Mouse (Mus musculus): Measurements from ENCODE around the gene Kif24. TPM values are rescaled to one million over a fixed set of nuclear protein-coding genes. Genes with fewer than 3 reads are reported as not detected.

The Kif24 gene
- polyA plus RNA-seq, 1 experiment = 0.38 TPM

- Histone ChIP-seq H3K9me3 (ENCODE audit: control insufficient read depth, low read length) (no peaks in the 10 kb centered on the region), H3K4me3 (replicated peaks) (no peak overlapping the region), H3K27me3 (ENCODE audit: control insufficient read depth) (no peaks in the 10 kb centered on the region), H3K36me3 (ENCODE audit: control insufficient read depth) (peaks cover 96% of the 10 kb centered on the region), H3K4me1 (ENCODE audit: control insufficient read depth) (peaks cover 2% of the 10 kb centered on the region; the same call in 1 of the 2 replicates)
- TF ChIP-seq GATA1 (IDR thresholded peaks at IDR 0.05; ENCODE audit: low read length) (no peak), TAL1 (IDR thresholded peaks at IDR 0.05; ENCODE audit: low read length) (no peak)
Observed at GRCm38 (mm10) chr4:41398353-41398752, 66.3 kb downstream of the Kif24 start.

DNA sequence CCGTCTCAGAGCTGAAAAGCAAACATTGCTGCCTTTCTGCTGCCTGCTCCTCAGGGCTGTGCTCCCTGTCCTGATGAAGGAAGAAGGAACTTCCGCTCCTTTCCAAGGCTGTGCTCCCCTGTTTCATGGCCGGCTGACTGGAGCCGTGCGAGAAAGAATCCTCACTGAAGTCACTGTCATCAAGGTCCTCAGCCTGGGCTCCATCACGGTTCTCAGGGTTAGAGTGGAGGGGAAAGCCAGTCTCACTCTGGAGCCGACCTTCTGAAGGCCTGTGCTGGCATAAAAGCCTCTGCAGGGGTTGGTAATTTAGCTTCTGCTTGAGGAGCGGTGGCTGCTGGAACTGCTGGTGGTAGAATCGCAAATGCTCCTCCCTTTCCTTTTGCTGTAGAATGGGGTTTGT, 70.0 kb downstream of the Kif24 start:
- no peaks in the 10 kb centered on the region for H3K9me3 ChIP-seq (ENCODE audit: control insufficient read depth, low read length)
- H3K36me3 ChIP-seq (ENCODE audit: control insufficient read depth) = peaks cover 96% of the 10 kb centered on the region
- no peaks in the 10 kb centered on the region for H3K27me3 ChIP-seq (ENCODE audit: control insufficient read depth)
- peaks cover 12% of the 10 kb centered on the region for H3K4me1 ChIP-seq (ENCODE audit: control insufficient read depth)
- TF ChIP-seq GATA1 (IDR thresholded peaks at IDR 0.05; ENCODE audit: low read length) (no peak), TAL1 (IDR thresholded peaks at IDR 0.05; ENCODE audit: low read length) (no peak)
- no peak overlapping the region for H3K4me3 ChIP-seq (replicated peaks)

GRCm38 (mm10) chr4:41391015-41391414, 73.7 kb downstream of the Kif24 start:
- Histone ChIP-seq H3K27me3 (ENCODE audit: control insufficient read depth) (no peaks in the 10 kb centered on the region), H3K36me3 (ENCODE audit: control insufficient read depth) (peaks cover 100% of the 10 kb centered on the region), H3K4me1 (ENCODE audit: control insufficient read depth) (peaks cover 48% of the 10 kb centered on the region), H3K9me3 (ENCODE audit: control insufficient read depth, low read length) (no peaks in the 10 kb centered on the region), H3K4me3 (replicated peaks) (no peak overlapping the region)
- TF ChIP-seq TAL1 (IDR thresholded peaks at IDR 0.05; ENCODE audit: low read length) (no peak), GATA1 (IDR thresholded peaks at IDR 0.05; ENCODE audit: low read length) (no peak)

DNA sequence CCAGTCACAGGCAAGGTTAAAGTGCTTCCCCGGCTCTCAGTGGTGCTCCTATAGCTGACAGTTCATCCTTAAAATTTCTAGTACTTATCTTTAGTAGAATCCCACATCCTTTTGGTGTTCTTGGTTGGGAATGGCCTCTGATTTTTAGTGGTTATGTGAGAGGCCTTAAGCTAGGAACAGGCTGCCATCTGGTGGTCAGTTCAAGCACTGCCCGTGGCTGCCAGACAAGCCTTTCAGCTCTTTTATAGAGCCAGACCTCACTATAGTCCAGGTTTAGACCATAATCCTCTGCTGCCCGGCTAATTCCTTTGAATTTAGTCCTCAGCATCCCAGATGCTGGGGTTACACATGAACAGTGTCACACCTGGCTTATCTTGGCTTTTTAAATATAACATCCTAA, 74.6 kb downstream of the Kif24 start:
- H3K9me3 ChIP-seq (ENCODE audit: control insufficient read depth, low read length) = no peaks in the 10 kb centered on the region
- no peaks in the 10 kb centered on the region for H3K27me3 ChIP-seq (ENCODE audit: control insufficient read depth)
- TF ChIP-seq GATA1 (IDR thresholded peaks at IDR 0.05; ENCODE audit: low read length) (no peak), TAL1 (IDR thresholded peaks at IDR 0.05; ENCODE audit: low read length) (no peak)
- H3K4me1 ChIP-seq (ENCODE audit: control insufficient read depth) = peaks cover 54% of the 10 kb centered on the region
- H3K4me3 ChIP-seq (replicated peaks) = peak overlapping the region; percentile 71
- peaks cover 100% of the 10 kb centered on the region for H3K36me3 ChIP-seq (ENCODE audit: control insufficient read depth)

DNA sequence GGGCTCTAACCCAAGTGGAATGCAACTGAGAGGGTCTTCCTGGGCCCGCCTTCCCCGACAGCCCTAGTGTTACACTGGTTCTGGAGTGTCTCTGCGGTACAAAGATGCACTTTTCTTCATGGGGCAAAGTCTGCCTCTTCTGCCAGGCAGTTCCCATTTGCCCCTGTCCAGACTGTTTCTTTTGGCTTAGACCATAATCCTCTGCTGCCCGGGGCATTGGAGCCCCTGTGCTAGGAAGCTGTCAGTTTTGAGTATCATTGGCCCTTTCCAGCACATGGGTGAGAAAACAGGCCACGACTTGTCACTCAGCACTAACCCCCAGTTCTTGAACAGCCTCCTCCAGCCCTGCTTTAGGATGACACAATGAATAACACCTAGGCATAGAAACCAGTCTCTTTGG, 75.4 kb downstream of the Kif24 start:
- Histone ChIP-seq H3K4me1 (ENCODE audit: control insufficient read depth) (peaks cover 54% of the 10 kb centered on the region), H3K9me3 (ENCODE audit: control insufficient read depth, low read length) (no peaks in the 10 kb centered on the region), H3K27me3 (ENCODE audit: control insufficient read depth) (no peaks in the 10 kb centered on the region), H3K4me3 (replicated peaks) (peak overlapping the region; percentile 71), H3K36me3 (ENCODE audit: control insufficient read depth) (peaks cover 100% of the 10 kb centered on the region)
- TF ChIP-seq GATA1 (IDR thresholded peaks at IDR 0.05; ENCODE audit: low read length) (no peak), TAL1 (IDR thresholded peaks at IDR 0.05; ENCODE audit: low read length) (no peak)

DNA sequence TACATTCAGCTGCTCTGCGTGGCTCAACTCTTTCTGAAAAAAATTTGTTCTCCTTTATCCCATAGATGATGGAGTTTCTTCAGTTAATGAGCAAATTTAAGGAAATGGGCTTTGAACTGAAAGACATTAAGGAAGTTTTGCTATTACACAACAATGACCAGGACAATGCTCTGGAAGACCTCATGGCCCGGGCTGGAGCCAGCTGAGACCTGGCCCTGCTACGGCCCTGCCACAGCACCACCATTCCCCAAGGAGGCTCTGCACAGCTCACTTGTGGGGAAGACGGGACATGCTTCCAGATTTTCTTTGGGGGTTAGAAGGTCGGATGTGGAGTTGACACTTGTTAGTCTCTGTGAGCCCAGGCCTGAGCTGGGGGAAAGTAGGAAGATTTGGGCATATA, 76.1 kb downstream of the Kif24 start:
- Histone ChIP-seq H3K9me3 (ENCODE audit: control insufficient read depth, low read length) (no peaks in the 10 kb centered on the region), H3K4me3 (replicated peaks) (peak overlapping the region; percentile 71), H3K36me3 (ENCODE audit: control insufficient read depth) (peaks cover 100% of the 10 kb centered on the region), H3K4me1 (ENCODE audit: control insufficient read depth) (peaks cover 56% of the 10 kb centered on the region), H3K27me3 (ENCODE audit: control insufficient read depth) (no peaks in the 10 kb centered on the region)
- no peak for TF ChIP-seq GATA1 (IDR thresholded peaks at IDR 0.05; ENCODE audit: low read length)
- no peak for TF ChIP-seq TAL1 (IDR thresholded peaks at IDR 0.05; ENCODE audit: low read length)

DNA sequence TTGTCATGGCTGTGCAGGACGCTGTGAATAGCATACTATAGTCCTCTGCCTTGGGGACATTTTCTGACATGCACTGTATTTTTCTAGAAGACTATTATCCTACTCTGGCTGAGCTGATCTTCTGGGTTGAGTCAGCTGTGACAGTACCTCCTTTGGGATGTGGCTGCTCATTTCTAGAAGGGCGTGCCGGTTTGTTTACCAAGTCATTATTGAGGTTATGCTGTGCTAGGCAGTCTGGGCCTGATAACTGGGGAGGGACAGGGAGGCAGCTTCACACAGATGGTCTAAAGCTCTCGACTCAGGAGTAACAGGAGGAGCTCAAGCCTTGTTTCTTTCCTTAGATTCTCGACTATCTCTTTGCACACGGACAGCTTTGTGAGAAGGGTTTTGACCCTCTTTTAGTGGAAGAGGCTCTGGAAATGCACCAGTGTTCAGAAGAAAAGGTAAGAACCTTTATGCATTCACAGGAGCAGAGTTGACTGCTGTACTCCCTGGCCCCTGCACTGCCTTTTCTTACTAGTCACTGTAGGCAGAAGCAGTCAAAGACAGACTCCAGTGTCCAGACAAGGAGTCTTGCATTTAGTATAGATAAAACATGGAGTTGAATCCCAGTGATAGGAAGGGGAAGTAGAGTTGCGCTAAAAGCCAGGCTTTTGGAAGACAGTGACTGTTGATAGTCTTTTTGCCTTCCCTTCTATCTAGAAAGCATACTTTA, 76.8 kb downstream of the Kif24 start:
- TF ChIP-seq GATA1 (IDR thresholded peaks at IDR 0.05; ENCODE audit: low read length) (peak; percentile 68), TAL1 (IDR thresholded peaks at IDR 0.05; ENCODE audit: low read length) (peak; percentile 70)
- Histone ChIP-seq H3K4me1 (ENCODE audit: control insufficient read depth) (peaks cover 59% of the 10 kb centered on the region), H3K4me3 (replicated peaks) (peak overlapping the region; percentile 71), H3K36me3 (ENCODE audit: control insufficient read depth) (peaks cover 100% of the 10 kb centered on the region), H3K27me3 (ENCODE audit: control insufficient read depth) (no peaks in the 10 kb centered on the region), H3K9me3 (ENCODE audit: control insufficient read depth, low read length) (no peaks in the 10 kb centered on the region)

DNA sequence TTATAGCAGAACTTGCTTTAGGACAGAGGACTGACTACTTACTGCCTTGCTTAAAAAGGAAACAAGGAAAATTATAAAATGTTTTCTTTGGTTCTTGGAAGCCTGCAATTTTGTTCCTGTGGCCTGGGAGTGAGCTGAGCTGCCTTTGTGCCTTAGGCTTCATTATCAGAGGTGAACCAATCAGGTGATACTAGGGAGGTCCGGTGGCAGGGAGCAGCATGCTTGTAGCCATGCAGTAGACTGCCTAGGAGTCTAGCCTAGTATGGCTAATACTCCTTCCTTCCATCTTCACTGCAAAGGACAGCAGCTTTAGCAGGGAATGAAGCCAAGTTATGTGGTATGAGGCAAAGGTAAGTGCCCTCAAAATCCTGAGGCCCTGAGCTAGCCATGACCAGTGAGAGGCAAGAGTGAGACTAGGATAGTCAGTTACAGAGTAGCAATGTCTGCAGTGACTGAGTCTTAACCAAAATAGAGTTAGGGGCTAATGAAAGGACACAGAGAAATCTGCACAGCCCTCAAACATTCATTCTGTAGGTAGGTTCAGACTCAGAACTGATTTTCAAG, 78.2 kb downstream of the Kif24 start:
- no peak for TF ChIP-seq TAL1 (IDR thresholded peaks at IDR 0.05; ENCODE audit: low read length)
- TF ChIP-seq GATA1 (IDR thresholded peaks at IDR 0.05; ENCODE audit: low read length) = no peak
- H3K4me1 ChIP-seq (ENCODE audit: control insufficient read depth) = peaks cover 66% of the 10 kb centered on the region
- H3K27me3 ChIP-seq (ENCODE audit: control insufficient read depth) = no peaks in the 10 kb centered on the region
- peak overlapping the region; percentile 23 for H3K4me3 ChIP-seq (replicated peaks)
- no peaks in the 10 kb centered on the region for H3K9me3 ChIP-seq (ENCODE audit: control insufficient read depth, low read length)
- peaks cover 98% of the 10 kb centered on the region for H3K36me3 ChIP-seq (ENCODE audit: control insufficient read depth)

GRCm38 (mm10) chr4:41381213-41381950, 83.3 kb downstream of the Kif24 start:
- Histone ChIP-seq H3K9me3 (ENCODE audit: control insufficient read depth, low read length) (no peaks in the 10 kb centered on the region), H3K4me3 (replicated peaks) (no peak overlapping the region), H3K36me3 (ENCODE audit: control insufficient read depth) (peaks cover 97% of the 10 kb centered on the region), H3K27me3 (ENCODE audit: control insufficient read depth) (no peaks in the 10 kb centered on the region), H3K4me1 (ENCODE audit: control insufficient read depth) (peaks cover 35% of the 10 kb centered on the region)
- no peak for TF ChIP-seq GATA1 (IDR thresholded peaks at IDR 0.05; ENCODE audit: low read length)
- no peak for TF ChIP-seq TAL1 (IDR thresholded peaks at IDR 0.05; ENCODE audit: low read length)
